Mouse (Mus musculus): ENCODE measurements around the gene Tada2b. TPM values are rescaled to one million over a fixed set of nuclear protein-coding genes. Genes with fewer than 3 reads are reported as not detected.

The Tada2b gene
- polyA plus RNA-seq (2014; fragmentation: Illumina TruSeq; extraction: RNeasy Lipid Tissue Mini Kit (QIAGEN cat#74804); ENCODE audit: low read depth, low replicate concordance), result 30.8 TPM

GRCm38 (mm10) chr5:36484171-36484990, at the start of gene Tada2b, which contains the start of gene Ccdc96:
Gene Tada2b (minus strand): TSS chr5:36484285.
Gene Ccdc96 (plus strand): TSS chr5:36484588.

GRCm38 (mm10) chr5:36464709-36465661, 19.1 kb downstream of the Tada2b start, which contains the start of gene Grpel1:
Gene Grpel1 (plus strand): TSS chr5:36464998.

Other genes starting within 250 kb of the Tada2b start
- 3.4 TPM for gene Sorcs2, start 86.1 kb downstream of the Tada2b start, polyA plus RNA-seq (2014; fragmentation: Illumina TruSeq; extraction: RNeasy Lipid Tissue Mini Kit (QIAGEN cat#74804); ENCODE audit: low read depth, low replicate concordance)
- 11.4 TPM for gene Grpel1, start 19.3 kb downstream of the Tada2b start, polyA plus RNA-seq (2014; fragmentation: Illumina TruSeq; extraction: RNeasy Lipid Tissue Mini Kit (QIAGEN cat#74804); ENCODE audit: low read depth, low replicate concordance)
- 51.5 TPM for gene Ccdc96, start 303 bp upstream of the Tada2b start, polyA plus RNA-seq (2014; fragmentation: Illumina TruSeq; extraction: RNeasy Lipid Tissue Mini Kit (QIAGEN cat#74804); ENCODE audit: low read depth, low replicate concordance)
- 44.1 TPM for gene Tbc1d14, start 109.0 kb upstream of the Tada2b start, polyA plus RNA-seq (2014; fragmentation: Illumina TruSeq; extraction: RNeasy Lipid Tissue Mini Kit (QIAGEN cat#74804); ENCODE audit: low read depth, low replicate concordance)
- gene D5Ertd579e, start 211.7 kb upstream of the Tada2b start, polyA plus RNA-seq (2014; fragmentation: Illumina TruSeq; extraction: RNeasy Lipid Tissue Mini Kit (QIAGEN cat#74804); ENCODE audit: low read depth, low replicate concordance), result 26.1 TPM

Measured in testis, adult 10 weeks (tissue).